Mouse (Mus musculus): ENCODE data around the gene Prodh2. TPM values are rescaled to one million over a fixed set of nuclear protein-coding genes. Genes with fewer than 3 reads are reported as not detected.
A peak's percentile ranks its signal among the peaks of the same experiment; 100 is the strongest.
"Not testable (repeated sequence)": the region's sequence is repeated elsewhere in the genome, so short reads cannot be mapped to it uniquely, and the experiment has no call there.

Gene Prodh2
- 1 to 10 TPM in 1 of 2 experiments, not detected in 1; 1.2 TPM for total RNA-seq (2021)
- long read RNA-seq, experiment 1 = 0 reads
- long read RNA-seq, experiment 2 = 0 reads

DNA sequence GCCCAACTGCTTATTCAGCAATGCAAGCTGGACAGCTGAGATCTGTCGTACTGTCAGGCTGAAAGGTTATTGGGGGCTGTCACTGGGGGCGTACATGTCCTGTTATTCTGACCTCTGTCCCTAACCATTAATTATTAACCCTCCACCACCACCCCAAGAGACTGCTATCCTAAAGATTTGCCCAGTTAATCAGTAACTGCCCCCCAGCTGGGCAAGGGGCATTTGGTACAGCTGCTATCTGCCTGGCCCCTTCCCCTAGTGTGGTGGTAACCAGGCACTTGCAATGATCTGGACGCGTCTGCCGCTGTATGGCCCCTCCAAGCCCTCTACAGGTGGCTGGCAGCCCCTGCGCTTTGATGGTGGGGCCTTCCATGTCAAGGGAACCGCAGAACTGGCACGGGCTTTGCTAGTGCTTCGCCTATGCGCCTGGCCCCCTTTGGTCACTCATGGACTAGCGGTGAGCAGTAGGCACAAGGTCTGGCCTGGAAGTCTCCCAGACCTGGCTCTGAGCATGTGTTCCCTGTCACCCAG lies at the start of gene Prodh2:
Prodh2 (plus strand) TSS at position 222 of the 531 bp plus-strand sequence.
- DNase-seq (ENCODE audit: low spot score in 2 of 2) = no peak

DNA sequence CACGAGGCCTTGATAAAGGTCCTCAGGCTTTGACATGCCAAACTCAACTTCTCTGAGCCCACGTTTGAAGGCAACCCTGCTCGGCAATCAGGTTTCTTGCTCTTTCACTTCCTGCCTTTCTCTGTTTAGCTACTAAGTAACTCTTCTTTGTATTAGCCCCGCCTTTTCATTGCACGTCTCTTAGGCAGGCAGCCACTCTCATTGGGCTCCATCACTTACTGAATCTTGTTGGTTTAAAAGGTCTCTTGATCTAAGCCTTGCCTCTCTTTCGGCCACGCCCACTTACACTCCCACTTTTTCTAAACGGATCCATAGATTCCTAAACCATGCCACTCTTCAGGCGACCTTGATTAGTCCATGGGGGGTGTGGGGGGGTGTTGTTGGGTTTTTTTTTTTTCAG lies 49.7 kb upstream of the Prodh2 start:
- DNase-seq (ENCODE audit: low spot score in 2 of 2) = no peak

DNA sequence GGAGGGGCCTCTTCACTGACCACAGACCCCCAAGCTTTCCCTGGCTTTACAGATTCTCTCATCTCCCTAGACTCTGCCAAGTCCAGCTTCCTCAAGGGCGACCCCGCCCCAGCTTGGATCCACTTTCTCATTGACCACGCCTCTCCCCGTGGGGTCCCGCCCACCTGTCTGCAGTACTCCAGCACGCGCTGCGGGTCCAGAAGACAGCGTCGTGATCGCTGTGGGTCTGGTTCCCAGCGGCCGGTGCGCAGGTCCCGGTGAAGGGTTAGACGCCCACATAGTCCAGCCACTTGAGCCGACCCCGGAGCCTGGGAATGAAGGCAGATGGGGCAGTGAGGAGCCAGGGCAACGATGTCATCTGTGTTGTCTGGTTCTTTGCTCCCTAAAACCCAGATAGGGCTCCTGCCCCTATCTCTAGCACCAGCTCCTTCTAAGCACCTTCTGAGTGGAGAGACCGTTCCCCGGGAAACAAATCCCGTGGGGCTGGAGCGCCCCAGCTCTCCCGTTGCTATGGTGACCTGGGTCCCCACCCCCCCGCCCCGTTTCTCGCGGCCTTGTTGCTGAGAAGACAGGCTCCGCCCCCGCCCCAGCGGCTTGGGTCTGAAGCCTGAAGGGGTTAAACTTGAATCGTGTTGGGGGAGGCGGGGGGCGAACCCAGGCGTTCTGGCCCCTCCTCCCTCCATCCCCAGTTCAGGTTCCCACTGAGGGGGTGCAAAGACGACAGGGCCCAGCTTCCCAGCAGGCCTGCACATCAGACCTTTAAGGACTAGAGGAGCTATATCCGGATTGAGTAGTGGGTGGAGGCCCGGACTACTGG lies 49.1 kb upstream of the Prodh2 start:
- DNase-seq (ENCODE audit: low spot score in 2 of 2) = peak in 1 of 2 experiments; percentile 24

DNA sequence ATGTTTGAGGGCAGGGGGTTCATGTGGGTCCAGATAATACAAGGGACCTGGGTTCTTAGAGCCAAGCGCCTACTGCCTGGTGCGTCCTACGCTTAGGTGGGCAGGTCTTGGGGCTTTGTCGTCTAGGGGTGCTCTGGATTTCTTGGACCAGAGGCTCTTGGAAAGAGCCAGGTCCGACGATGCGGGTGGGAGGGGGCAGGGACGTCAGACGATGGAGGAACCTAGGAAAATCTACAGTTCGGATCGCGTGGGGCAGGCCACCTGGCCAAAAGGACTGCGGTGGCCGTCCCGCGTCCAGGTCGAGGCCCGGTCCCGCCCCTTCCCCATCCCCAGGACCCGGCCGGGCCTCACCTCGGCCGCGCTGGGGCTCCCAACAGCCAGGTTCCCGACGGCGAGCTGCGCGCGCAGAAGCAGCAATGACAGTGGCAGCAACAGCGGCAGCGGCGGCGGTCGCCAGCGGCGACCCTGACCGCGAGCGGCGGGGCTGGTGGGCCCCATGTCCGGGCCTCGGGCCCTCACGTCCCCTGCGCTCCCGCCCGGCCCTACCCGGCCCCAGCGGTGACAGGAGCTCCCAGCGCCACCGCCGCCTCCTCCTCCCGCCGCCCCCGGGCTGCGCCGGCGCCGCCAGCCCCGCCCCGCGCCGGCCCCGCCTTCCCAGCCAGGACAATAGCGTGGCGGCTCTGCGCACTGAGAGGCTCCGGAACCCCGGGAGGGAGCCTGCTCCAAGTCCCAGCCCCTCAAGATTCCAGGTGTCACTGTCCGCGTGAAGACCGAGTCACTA lies 48.3 kb upstream of the Prodh2 start, which contains the start of gene Aplp1:
Aplp1 (minus strand) TSS at position 565 of the 781 bp plus-strand sequence.
- peak; percentile 67 to 73 for DNase-seq (ENCODE audit: low spot score in 2 of 2)

DNA sequence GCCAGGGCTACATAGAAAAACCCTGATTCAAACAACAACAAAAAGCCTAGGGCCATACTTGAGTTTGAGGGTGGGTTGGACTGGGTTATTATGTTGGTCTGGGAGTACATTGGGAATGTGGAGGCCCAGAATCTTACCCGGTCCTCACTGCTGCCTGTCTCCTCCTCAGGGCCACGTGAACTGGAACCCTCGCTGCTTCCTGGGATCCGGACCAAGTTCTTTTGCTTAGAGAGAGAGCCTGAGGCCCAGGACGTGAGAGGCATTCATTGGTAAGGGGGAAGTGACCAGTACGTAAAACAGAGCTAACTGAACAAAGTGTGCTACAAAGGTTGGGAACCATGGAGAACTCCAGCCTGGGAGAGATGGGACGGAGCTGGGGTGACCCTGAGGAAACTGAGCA lies 43.2 kb upstream of the Prodh2 start:
- no peak for DNase-seq (ENCODE audit: low spot score in 2 of 2)

- DNase-seq (ENCODE audit: low spot score in 2 of 2) = no peak
Measured at GRCm38 (mm10) chr7:30453327-30453726, 40.1 kb upstream of the Prodh2 start.

- no peak for DNase-seq (ENCODE audit: low spot score in 2 of 2)
Measured at GRCm38 (mm10) chr7:30453766-30454165, 39.7 kb upstream of the Prodh2 start.

- DNase-seq (ENCODE audit: low spot score in 2 of 2) = no peak
Measured at GRCm38 (mm10) chr7:30454259-30454658, 39.2 kb upstream of the Prodh2 start.

GRCm38 (mm10) chr7:30456487-30456886 lies 36.9 kb upstream of the Prodh2 start:
- no peak for DNase-seq (ENCODE audit: low spot score in 2 of 2)

DNA sequence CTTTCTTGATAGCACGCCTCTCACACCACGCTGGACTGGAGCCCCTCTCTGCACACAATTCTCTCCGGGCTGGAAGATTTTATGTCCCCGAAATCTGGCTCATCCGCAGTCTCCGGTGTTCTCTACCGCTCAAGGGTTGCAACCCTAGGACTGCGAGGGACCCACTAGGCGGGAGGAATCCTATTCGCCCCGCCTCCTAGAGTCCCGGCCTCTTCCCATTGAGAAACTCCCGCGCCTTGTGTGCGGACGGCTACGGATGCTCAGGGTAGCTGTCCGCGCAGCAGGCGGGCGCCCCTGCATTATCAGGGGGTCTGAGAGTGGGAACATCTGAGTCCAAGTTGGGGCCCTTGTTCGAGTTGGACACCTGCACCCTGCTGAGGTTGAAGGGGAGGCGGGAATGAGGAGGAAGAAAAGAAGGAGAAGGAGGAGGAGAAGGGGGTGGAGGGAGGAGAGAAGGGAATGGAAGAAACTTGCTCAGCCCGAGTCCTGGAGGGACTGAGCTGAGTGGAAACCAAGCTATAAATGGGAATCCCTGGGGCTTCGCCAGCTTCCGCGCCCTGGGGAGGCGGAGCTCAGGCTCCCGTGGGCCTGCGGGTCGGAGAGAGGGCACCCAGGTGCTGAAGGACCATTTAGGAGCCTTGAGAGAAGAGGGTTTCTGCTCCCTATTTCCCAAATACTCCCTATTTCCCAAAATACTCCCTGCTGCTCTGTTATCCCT lies 36.4 kb upstream of the Prodh2 start:
- no peak for DNase-seq (ENCODE audit: low spot score in 2 of 2)

DNA sequence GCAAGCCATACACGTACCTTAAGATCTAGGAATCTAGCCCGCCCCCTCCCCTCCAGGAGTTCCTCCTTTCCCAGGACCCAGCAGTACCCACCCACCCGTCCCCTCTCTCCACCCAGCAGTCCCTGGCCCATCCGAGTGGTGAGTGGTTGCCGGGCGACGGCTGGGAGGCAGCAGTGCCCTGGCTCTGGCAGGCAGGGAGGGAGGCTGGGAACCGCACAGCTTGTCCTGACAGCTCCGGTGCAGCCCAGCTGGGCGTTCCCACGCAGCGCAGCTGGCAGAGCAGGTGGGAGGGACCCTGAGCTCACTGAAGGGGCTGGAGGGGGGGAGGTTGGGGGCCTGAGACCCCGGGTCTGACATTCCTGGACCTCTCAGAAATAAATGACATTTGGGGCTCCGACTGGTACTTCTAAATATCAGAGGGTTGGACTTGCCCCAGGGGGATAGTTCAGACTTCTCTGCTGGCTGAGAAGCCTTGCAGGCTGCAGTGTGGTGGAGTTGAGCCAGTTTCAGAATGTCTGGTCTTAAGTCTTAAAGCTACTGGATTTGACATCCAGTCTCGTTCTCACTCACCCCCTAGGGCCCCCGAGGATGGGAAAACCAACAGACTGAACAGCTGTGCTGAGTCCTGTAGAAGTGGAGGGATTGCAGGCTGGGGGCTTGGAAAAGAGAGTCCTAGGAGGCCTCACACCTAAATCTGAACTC lies 35.6 kb upstream of the Prodh2 start, which contains the start of the genes Kirrel2 and Nphs1:
Kirrel2 (minus strand) TSS at position 62 of the 702 bp plus-strand sequence.
Nphs1 (plus strand) TSS at position 687 of the 702 bp plus-strand sequence.
- no peak for DNase-seq (ENCODE audit: low spot score in 2 of 2)

- DNase-seq (ENCODE audit: low spot score in 2 of 2) = no peak
Measured at GRCm38 (mm10) chr7:30459484-30459883, 33.9 kb upstream of the Prodh2 start.

- no peak for DNase-seq (ENCODE audit: low spot score in 2 of 2)
Measured at GRCm38 (mm10) chr7:30463568-30463967, 29.9 kb upstream of the Prodh2 start.

GRCm38 (mm10) chr7:30463996-30464395 lies 29.4 kb upstream of the Prodh2 start:
- DNase-seq (ENCODE audit: low spot score in 2 of 2) = no peak

DNA sequence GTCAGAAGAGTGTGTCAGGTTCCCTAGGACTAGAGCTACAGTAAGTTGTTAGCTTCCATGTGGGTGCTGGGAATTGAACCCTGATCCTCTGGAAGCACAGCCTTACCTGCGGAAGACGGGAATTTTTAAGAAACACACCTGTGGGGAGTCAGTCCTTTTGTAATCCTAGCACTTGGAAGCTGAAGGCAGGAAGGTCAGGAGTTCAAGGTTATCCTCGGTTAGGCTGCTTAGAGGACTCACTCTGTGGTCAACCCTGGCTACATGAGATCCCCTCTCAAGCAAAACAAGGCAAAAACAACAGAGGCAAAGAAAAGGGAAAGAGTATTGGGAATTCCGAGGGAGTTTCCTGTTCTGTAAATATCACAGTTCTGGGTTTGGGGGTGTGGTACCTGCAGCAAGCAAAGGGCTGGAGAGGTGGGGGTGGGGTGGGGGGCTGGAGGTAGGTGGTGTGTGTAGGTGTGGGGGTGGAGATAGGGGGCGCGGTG lies 28.6 kb upstream of the Prodh2 start:
- no peak for DNase-seq (ENCODE audit: low spot score in 2 of 2)

DNA sequence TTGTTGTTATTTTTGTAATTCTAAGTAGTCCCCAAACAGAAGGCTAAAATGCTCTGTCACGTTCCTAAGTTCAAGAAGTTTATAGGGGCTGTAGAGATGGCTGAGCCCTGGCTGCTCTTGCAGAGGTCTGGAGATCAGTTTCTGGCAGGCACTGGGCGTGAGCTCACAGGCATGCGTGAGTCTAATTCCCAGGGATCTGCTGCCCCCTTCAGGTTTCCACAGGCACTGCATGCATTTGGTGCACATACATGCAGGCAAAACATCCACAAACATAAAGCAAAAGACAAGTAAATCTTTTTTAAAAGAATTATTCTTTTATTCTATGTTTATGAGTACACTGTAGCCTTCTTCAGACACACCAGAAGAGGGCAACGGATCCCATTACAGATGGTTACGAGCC lies 21.0 kb upstream of the Prodh2 start:
- DNase-seq (ENCODE audit: low spot score in 2 of 2) = peak; percentile 39 to 48

- DNase-seq (ENCODE audit: low spot score in 2 of 2) = no peak
Measured at GRCm38 (mm10) chr7:30474999-30475398, 18.4 kb upstream of the Prodh2 start.

- not testable (repeated sequence) for DNase-seq (ENCODE audit: low spot score in 2 of 2)
Measured at GRCm38 (mm10) chr7:30476136-30476535, 17.3 kb upstream of the Prodh2 start.

GRCm38 (mm10) chr7:30477415-30478381 lies 15.7 kb upstream of the Prodh2 start:
- DNase-seq (ENCODE audit: low spot score in 2 of 2) = no peak
